Mouse (Mus musculus) hindbrain, embryonic 12.5 days (tissue): ENCODE results near the gene Fras1. TPM values are rescaled to one million over a fixed set of nuclear protein-coding genes. Genes with fewer than 3 reads are reported as not detected.

Source experiments
- ATAC-seq: fragments of 200-750 bp; cut with Nextera tagmentation; 2 replicates; pipeline ENCODE4 v1.8.0; 2017; ENCODE audit warnings: moderate TSS enrichment; ENCODE audit not compliant: low FRiP score
- H3K27ac ChIP-seq: fragments of 300-500 bp; sonication (generic); 2 replicates; pipeline ENCODE4 v1.5.1; 2016; ENCODE audit warnings: mild to moderate bottlenecking
- H3K27me3 ChIP-seq: fragments of 300-500 bp; sonication (generic); 2 replicates; pipeline ENCODE4 v1.6.1; 2016; ENCODE audit warnings: mild to moderate bottlenecking
- H3K36me3 ChIP-seq: fragments of 300-500 bp; sonication (generic); 2 replicates; pipeline ENCODE4 v1.6.1; 2016; ENCODE audit warnings: mild to moderate bottlenecking
- H3K4me1 ChIP-seq: fragments of 300-500 bp; sonication (generic); 2 replicates; pipeline ENCODE4 v1.6.1; 2016
- H3K4me2 ChIP-seq: fragments of 300-500 bp; sonication (generic); replicated peaks from 2 replicates; pipeline ENCODE4 v1.6.1; 2016; ENCODE audit warnings: mild to moderate bottlenecking
- H3K4me3 ChIP-seq: fragments of 300-500 bp; sonication (generic); 2 replicates; pipeline ENCODE4 v1.5.1; 2016; ENCODE audit warnings: mild to moderate bottlenecking
- H3K9ac ChIP-seq: fragments of 300-500 bp; sonication (generic); 2 replicates; pipeline ENCODE4 v1.6.1; 2016; ENCODE audit warnings: mild to moderate bottlenecking, moderate library complexity
- H3K9me3 ChIP-seq: fragments of 300-500 bp; sonication (generic); replicated peaks from 2 replicates; pipeline ENCODE4 v1.6.1; 2016; ENCODE audit warnings: mild to moderate bottlenecking
- WGBS: fragments of 180-500 bp; shearing (Covaris S2); methylation state at CpG from one replicate; pipeline ENCODE4 v1.1.7; 2016; 5-methylcytosine and 5-hydroxymethylcytosine counted together
- polyA plus RNA-seq: library from polyadenylated mRNA; unstranded; fragments of >200 nt; fragmentation: Nextera tagmentation; extraction: Ambion mirVana; gene quantifications from 2 replicates; pipeline ENCODE4 v1.2.1, GENCODE M21; 2016

Fras1 gene
- polyA plus RNA-seq, 1 experiment from 2014 or later, result 13.4 TPM

GRCm38 (mm10) chr5:96717690-96718089 is 343.9 kb downstream of the Fras1 start:
- Histone ChIP-seq H3K36me3 (no peaks in the 10 kb centered on the region), H3K27ac (no peak overlapping the region), H3K9ac (no peak overlapping the region), H3K4me2 (no peak overlapping the region), H3K27me3 (no peaks in the 10 kb centered on the region), H3K9me3 (no peaks in the 10 kb centered on the region), H3K4me3 (no peak overlapping the region), H3K4me1 (peaks cover 10% of the 10 kb centered on the region)
- no peak for ATAC-seq
- 84% methylated on average over 4 of the region's 4 CpGs for WGBS

- H3K9ac ChIP-seq, result no peak overlapping the region
- H3K4me2 ChIP-seq, result no peak overlapping the region
- H3K4me1 ChIP-seq, result peaks cover 10% of the 10 kb centered on the region
- H3K27ac ChIP-seq, result no peak overlapping the region
- H3K9me3 ChIP-seq, result no peaks in the 10 kb centered on the region
- H3K27me3 ChIP-seq, result no peaks in the 10 kb centered on the region
- H3K36me3 ChIP-seq, result no peaks in the 10 kb centered on the region
- WGBS, result 90% methylated on average over 5 of the region's 5 CpGs
- ATAC-seq, result no peak
- no peak overlapping the region for H3K4me3 ChIP-seq
Observed at GRCm38 (mm10) chr5:96718601-96719000, 344.8 kb downstream of the Fras1 start.

- Histone ChIP-seq H3K9me3 (no peaks in the 10 kb centered on the region), H3K27me3 (no peaks in the 10 kb centered on the region), H3K4me1 (peaks cover 10% of the 10 kb centered on the region), H3K4me2 (no peak overlapping the region), H3K4me3 (no peak overlapping the region), H3K36me3 (no peaks in the 10 kb centered on the region), H3K9ac (no peak overlapping the region), H3K27ac (no peak overlapping the region)
- no peak for ATAC-seq
- 90% methylated on average over 5 of the region's 5 CpGs for WGBS
Observed at GRCm38 (mm10) chr5:96719221-96719620, 345.5 kb downstream of the Fras1 start.

- H3K27ac ChIP-seq, result no peak overlapping the region
- H3K4me2 ChIP-seq, result no peak overlapping the region
- ATAC-seq, result no peak
- H3K36me3 ChIP-seq, result no peaks in the 10 kb centered on the region
- no peak overlapping the region for H3K4me3 ChIP-seq
- no peaks in the 10 kb centered on the region for H3K27me3 ChIP-seq
- no peaks in the 10 kb centered on the region for H3K4me1 ChIP-seq
- no peaks in the 10 kb centered on the region for H3K9me3 ChIP-seq
- 72% methylated on average over 3 of the region's 3 CpGs for WGBS
- H3K9ac ChIP-seq, result no peak overlapping the region
Observed at GRCm38 (mm10) chr5:96722690-96723089, 348.9 kb downstream of the Fras1 start.

- Histone ChIP-seq H3K4me3 (no peak overlapping the region), H3K9ac (no peak overlapping the region), H3K27ac (no peak overlapping the region), H3K27me3 (no peaks in the 10 kb centered on the region), H3K4me2 (no peak overlapping the region), H3K36me3 (no peaks in the 10 kb centered on the region), H3K4me1 (no peaks in the 10 kb centered on the region), H3K9me3 (no peaks in the 10 kb centered on the region)
- WGBS, result 88% methylated on average over 15 of the region's 15 CpGs
- no peak for ATAC-seq
Observed at GRCm38 (mm10) chr5:96739138-96739878, 365.6 kb downstream of the Fras1 start.

- H3K27ac ChIP-seq, result no peak overlapping the region
- no peak overlapping the region for H3K4me3 ChIP-seq
- WGBS, result 50% methylated on average over 8 of the region's 8 CpGs
- peaks cover 8% of the 10 kb centered on the region for H3K4me1 ChIP-seq
- H3K9ac ChIP-seq, result no peak overlapping the region
- H3K9me3 ChIP-seq, result no peaks in the 10 kb centered on the region
- ATAC-seq, result peak; percentile 58; the same call in 1 of the 2 replicates
- no peaks in the 10 kb centered on the region for H3K27me3 ChIP-seq
- H3K36me3 ChIP-seq, result no peaks in the 10 kb centered on the region
- no peak overlapping the region for H3K4me2 ChIP-seq
Observed at GRCm38 (mm10) chr5:96747195-96747984, 373.6 kb downstream of the Fras1 start.

- WGBS, result 91% methylated on average over 7 of the region's 7 CpGs
- no peaks in the 10 kb centered on the region for H3K36me3 ChIP-seq
Observed at GRCm38 (mm10) chr5:96757615-96758014, 383.9 kb downstream of the Fras1 start.

GRCm38 (mm10) chr5:96762021-96762420 is 388.3 kb downstream of the Fras1 start:
- H3K4me3 ChIP-seq, result no peak overlapping the region
- WGBS, result 95% methylated on average over 1 of the region's 1 CpGs
- no peaks in the 10 kb centered on the region for H3K9me3 ChIP-seq
- no peak overlapping the region for H3K27ac ChIP-seq
- no peak for ATAC-seq
- H3K9ac ChIP-seq, result no peak overlapping the region
- no peaks in the 10 kb centered on the region for H3K4me1 ChIP-seq
- no peak overlapping the region for H3K4me2 ChIP-seq
- no peaks in the 10 kb centered on the region for H3K36me3 ChIP-seq
- no peaks in the 10 kb centered on the region for H3K27me3 ChIP-seq

More at GRCm38 (mm10) chr5:96757615-96758014, 383.9 kb downstream of the Fras1 start:
- no peak overlapping the region for H3K4me3 ChIP-seq
- no peak overlapping the region for H3K4me2 ChIP-seq
- no peak overlapping the region for H3K9ac ChIP-seq
- H3K27ac ChIP-seq, result no peak overlapping the region
- no peaks in the 10 kb centered on the region for H3K27me3 ChIP-seq
- H3K4me1 ChIP-seq, result no peaks in the 10 kb centered on the region
- no peaks in the 10 kb centered on the region for H3K9me3 ChIP-seq
- ATAC-seq, result no peak

GRCm38 (mm10) chr5:96768846-96769471 is 395.2 kb downstream of the Fras1 start:
- ATAC-seq, result no peak
- Histone ChIP-seq H3K9me3 (no peaks in the 10 kb centered on the region), H3K9ac (no peak overlapping the region), H3K27me3 (no peaks in the 10 kb centered on the region), H3K4me1 (no peaks in the 10 kb centered on the region), H3K27ac (no peak overlapping the region), H3K36me3 (no peaks in the 10 kb centered on the region), H3K4me3 (no peak overlapping the region), H3K4me2 (no peak overlapping the region)
- 63% methylated on average over 10 of the region's 10 CpGs for WGBS

- Histone ChIP-seq H3K36me3 (no peaks in the 10 kb centered on the region), H3K9me3 (no peaks in the 10 kb centered on the region), H3K27ac (no peak overlapping the region), H3K4me2 (no peak overlapping the region), H3K4me1 (no peaks in the 10 kb centered on the region), H3K9ac (no peak overlapping the region), H3K27me3 (no peaks in the 10 kb centered on the region), H3K4me3 (no peak overlapping the region)
- no peak for ATAC-seq
- 84% methylated on average over 14 of the region's 14 CpGs for WGBS
Observed at GRCm38 (mm10) chr5:96783506-96784288, 409.9 kb downstream of the Fras1 start.

GRCm38 (mm10) chr5:96785096-96785495 is 411.3 kb downstream of the Fras1 start:
- Histone ChIP-seq H3K4me2 (no peak overlapping the region), H3K27me3 (no peaks in the 10 kb centered on the region), H3K4me3 (no peak overlapping the region), H3K9me3 (no peaks in the 10 kb centered on the region), H3K27ac (no peak overlapping the region), H3K9ac (no peak overlapping the region), H3K36me3 (no peaks in the 10 kb centered on the region), H3K4me1 (no peaks in the 10 kb centered on the region)
- 91% methylated on average over 5 of the region's 5 CpGs for WGBS
- no peak for ATAC-seq

GRCm38 (mm10) chr5:96792422-96792821 is 418.7 kb downstream of the Fras1 start:
- H3K4me3 ChIP-seq, result no peak overlapping the region
- no peak for ATAC-seq
- no peak overlapping the region for H3K4me2 ChIP-seq
- WGBS, result 65% methylated on average over 9 of the region's 9 CpGs
- no peaks in the 10 kb centered on the region for H3K36me3 ChIP-seq
- no peaks in the 10 kb centered on the region for H3K9me3 ChIP-seq
- 0 out of 2 replicates have a peak, but pooled peaks cover 3% of the 10 kb centered on the region for H3K27me3 ChIP-seq
- H3K27ac ChIP-seq, result no peak overlapping the region
- H3K4me1 ChIP-seq, result peaks cover 8% of the 10 kb centered on the region
- no peak overlapping the region for H3K9ac ChIP-seq
